Mouse (Mus musculus) thymus, postnatal 0 days (tissue): Measurements from ENCODE around the gene Klf2. TPM values are rescaled to one million over a fixed set of nuclear protein-coding genes. Genes with fewer than 3 reads are reported as not detected.

Experiments
- DNase-seq: peaks from one replicate; pipeline ENCODE4 v3.0.0-alpha.2; 2015; ENCODE audit warnings: low spot score
- polyA plus RNA-seq: library from polyadenylated mRNA; unstranded; fragments of >200 nt; fragmentation: Nextera tagmentation; extraction: Ambion mirVana; gene quantifications from 2 replicates; pipeline ENCODE4 v1.2.1, GENCODE M21; 2015

Klf2 gene
- polyA plus RNA-seq: 16.8 and 21.4 TPM in 2 replicates

- DNase-seq: peak; percentile 90
Observed at GRCm38 (mm10) chr8:72318801-72319322, at the start of gene Klf2. Gene Klf2, plus strand, starts transcription at chr8:72319033.

- DNase-seq: no peak
Observed at GRCm38 (mm10) chr8:72270606-72271005, 48.2 kb upstream of the Klf2 start.

- no peak for DNase-seq
Observed at GRCm38 (mm10) chr8:72271051-72271660, 47.7 kb upstream of the Klf2 start.

GRCm38 (mm10) chr8:72271691-72272090 lies 47.1 kb upstream of the Klf2 start:
- no peak for DNase-seq

GRCm38 (mm10) chr8:72272361-72272760 lies 46.5 kb upstream of the Klf2 start:
- DNase-seq: peak; percentile 84

- no peak for DNase-seq
Observed at GRCm38 (mm10) chr8:72273111-72273770, 45.6 kb upstream of the Klf2 start.

GRCm38 (mm10) chr8:72273807-72274206 lies 45.0 kb upstream of the Klf2 start:
- peak; percentile 40 for DNase-seq

GRCm38 (mm10) chr8:72277244-72277643 lies 41.6 kb upstream of the Klf2 start:
- peak; percentile 50 for DNase-seq

- DNase-seq: peak; percentile 87
Observed at GRCm38 (mm10) chr8:72279151-72279550, 39.7 kb upstream of the Klf2 start.

GRCm38 (mm10) chr8:72281634-72282033 lies 37.2 kb upstream of the Klf2 start:
- no peak for DNase-seq

- DNase-seq: no peak
Observed at GRCm38 (mm10) chr8:72285285-72285684, 33.5 kb upstream of the Klf2 start.

GRCm38 (mm10) chr8:72289051-72289450 lies 29.8 kb upstream of the Klf2 start:
- DNase-seq: no peak

GRCm38 (mm10) chr8:72291104-72291503 lies 27.7 kb upstream of the Klf2 start:
- DNase-seq: peak; percentile 50

GRCm38 (mm10) chr8:72293309-72293708 lies 25.5 kb upstream of the Klf2 start:
- no peak for DNase-seq

- DNase-seq: no peak
Observed at GRCm38 (mm10) chr8:72295125-72295524, 23.7 kb upstream of the Klf2 start.

GRCm38 (mm10) chr8:72295679-72296078 lies 23.2 kb upstream of the Klf2 start:
- DNase-seq: peak; percentile 75

- DNase-seq: no peak
Observed at GRCm38 (mm10) chr8:72296561-72296960, 22.3 kb upstream of the Klf2 start.

- no peak for DNase-seq
Observed at GRCm38 (mm10) chr8:72298928-72299327, 19.9 kb upstream of the Klf2 start.

GRCm38 (mm10) chr8:72300654-72301400 lies 18.0 kb upstream of the Klf2 start:
- DNase-seq: no peak

GRCm38 (mm10) chr8:72301497-72301896 lies 17.3 kb upstream of the Klf2 start:
- DNase-seq: no peak

- DNase-seq: no peak
Observed at GRCm38 (mm10) chr8:72302986-72303612, 15.7 kb upstream of the Klf2 start.

- peak; percentile 27 for DNase-seq
Observed at GRCm38 (mm10) chr8:72303633-72304032, 15.2 kb upstream of the Klf2 start.
